Mouse (Mus musculus) lung, embryonic 14.5 days (tissue): ENCODE results near the gene Lcorl. TPM values are rescaled to one million over a fixed set of nuclear protein-coding genes. Genes with fewer than 3 reads are reported as not detected.

Experiments
- ATAC-seq: fragments of 200-750 bp; cut with Nextera tagmentation; 2 replicates; pipeline ENCODE4 v1.8.0; 2017; ENCODE audit warnings: mild to moderate bottlenecking, moderate TSS enrichment, moderate library complexity; ENCODE audit not compliant: insufficient read depth
- DNase-seq: peaks from one replicate; pipeline ENCODE4 v3.0.0-alpha.2; 2015
- H3K27ac ChIP-seq: fragments of 300-500 bp; sonication (generic); 2 replicates; pipeline ENCODE4 v1.5.1; 2014; ENCODE audit warnings: low read depth, mild to moderate bottlenecking, moderate library complexity
- H3K27me3 ChIP-seq: fragments of 300-500 bp; sonication (generic); 2 replicates; pipeline ENCODE4 v1.6.1; 2014; ENCODE audit warnings: low read length, control low read depth; ENCODE audit not compliant: insufficient read depth
- H3K36me3 ChIP-seq: fragments of 300-500 bp; sonication (generic); 2 replicates; pipeline ENCODE4 v1.6.1; 2014; ENCODE audit warnings: control low read depth; ENCODE audit not compliant: insufficient read depth
- H3K4me1 ChIP-seq: fragments of 300-500 bp; sonication (generic); 2 replicates; pipeline ENCODE4 v1.6.1; 2014; ENCODE audit warnings: antibody characterized with exemption, control low read depth; ENCODE audit not compliant: insufficient read depth
- H3K4me2 ChIP-seq: fragments of 300-500 bp; sonication (generic); 2 replicates; pipeline ENCODE4 v1.6.1; 2014; ENCODE audit warnings: mild to moderate bottlenecking
- H3K4me3 ChIP-seq: fragments of 300-500 bp; sonication (generic); 2 replicates; pipeline ENCODE4 v1.5.1; 2014; ENCODE audit warnings: low read depth, low read length
- H3K9ac ChIP-seq: fragments of 300-500 bp; sonication (generic); 2 replicates; pipeline ENCODE4 v1.6.1; 2014
- H3K9me3 ChIP-seq: fragments of 300-500 bp; sonication (generic); 2 replicates; pipeline ENCODE4 v1.6.1; 2016; ENCODE audit warnings: low read depth, low read length, control low read depth
- CTCF ChIP-seq: IDR thresholded peaks from 2 replicates; pipeline ENCODE4 v1.5.1; 2016; ENCODE audit warnings: antibody characterized with exemption, low read depth
- WGBS: fragments of 180-500 bp; shearing (Covaris S2); extraction: QIAGEN DNeasy Blood & Tissue Kit; methylation state at CpG from one replicate; pipeline ENCODE4 v1.1.7; 2014; 5-methylcytosine and 5-hydroxymethylcytosine counted together
- polyA plus RNA-seq: library from polyadenylated mRNA; unstranded; fragments of >200 nt; fragmentation: Nextera tagmentation; extraction: Ambion mirVana; gene quantifications from 2 replicates; pipeline ENCODE4 v1.2.1, GENCODE M21; 2014

Lcorl gene
- polyA plus RNA-seq, 1 experiment from 2014 or later: 46.5 TPM

DNA sequence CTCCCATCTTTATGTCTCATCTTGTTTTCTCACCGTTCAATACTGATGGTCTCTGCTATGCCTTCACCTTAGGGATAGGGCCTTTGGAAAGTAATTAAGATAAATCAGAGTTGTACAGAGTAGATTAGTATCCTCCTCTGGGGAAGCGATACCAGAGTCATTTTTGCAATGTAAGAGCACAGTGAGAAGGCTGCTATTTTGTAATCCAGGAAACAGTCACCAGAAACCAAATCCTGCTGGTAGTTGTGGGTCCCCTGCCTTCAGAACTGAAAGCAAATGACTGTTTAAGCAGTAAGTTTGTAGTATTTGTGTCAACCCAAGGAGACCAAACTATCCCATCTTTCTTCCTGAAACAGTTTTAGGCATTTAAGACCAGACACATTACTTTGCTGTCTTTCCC is 147.8 kb downstream of the Lcorl start:
- H3K27me3 ChIP-seq: no peaks in the 10 kb centered on the region
- peaks cover 25% of the 10 kb centered on the region; the same call in 1 of the 2 replicates for H3K36me3 ChIP-seq
- DNase-seq (no peak), ATAC-seq (no peak)
- no peaks in the 10 kb centered on the region for H3K9me3 ChIP-seq
- H3K27ac ChIP-seq: no peak overlapping the region
- TF ChIP-seq CTCF: no peak
- no peak overlapping the region for H3K9ac ChIP-seq
- H3K4me2 ChIP-seq: no peak overlapping the region
- H3K4me1 ChIP-seq: no peaks in the 10 kb centered on the region
- no peak overlapping the region for H3K4me3 ChIP-seq
- 96% methylated on average over 2 of the region's 2 CpGs for WGBS

GRCm38 (mm10) chr5:45706811-45707210 is 150.6 kb downstream of the Lcorl start:
- Histone ChIP-seq H3K27me3 (no peaks in the 10 kb centered on the region), H3K4me2 (no peak overlapping the region), H3K4me1 (no peaks in the 10 kb centered on the region), H3K36me3 (peaks cover 32% of the 10 kb centered on the region; the same call in 1 of the 2 replicates), H3K9ac (no peak overlapping the region), H3K27ac (no peak overlapping the region), H3K9me3 (no peaks in the 10 kb centered on the region), H3K4me3 (no peak overlapping the region)
- no peak for TF ChIP-seq CTCF
- DNase-seq (no peak), ATAC-seq (no peak)
- WGBS: 93% methylated on average over 2 of the region's 2 CpGs

GRCm38 (mm10) chr5:45691678-45692077 is 165.7 kb downstream of the Lcorl start:
- no peak overlapping the region for H3K4me2 ChIP-seq
- WGBS: 91% methylated on average over 6 of the region's 6 CpGs
- H3K27ac ChIP-seq: no peak overlapping the region
- no peak for ATAC-seq
- no peaks in the 10 kb centered on the region for H3K27me3 ChIP-seq
- DNase-seq: no peak
- H3K4me3 ChIP-seq: no peak overlapping the region
- peaks cover 35% of the 10 kb centered on the region for H3K36me3 ChIP-seq
- no peaks in the 10 kb centered on the region for H3K4me1 ChIP-seq
- no peaks in the 10 kb centered on the region for H3K9me3 ChIP-seq
- TF ChIP-seq CTCF: no peak
- H3K9ac ChIP-seq: no peak overlapping the region

GRCm38 (mm10) chr5:45690802-45691201 is 166.6 kb downstream of the Lcorl start:
- no peak overlapping the region for H3K4me2 ChIP-seq
- 70% methylated on average over 2 of the region's 2 CpGs for WGBS

GRCm38 (mm10) chr5:45689152-45689551 is 168.3 kb downstream of the Lcorl start:
- Histone ChIP-seq H3K9me3 (no peaks in the 10 kb centered on the region), H3K4me3 (no peak overlapping the region), H3K27ac (no peak overlapping the region), H3K9ac (no peak overlapping the region), H3K27me3 (no peaks in the 10 kb centered on the region), H3K4me1 (no peaks in the 10 kb centered on the region), H3K4me2 (no peak overlapping the region), H3K36me3 (peaks cover 38% of the 10 kb centered on the region)
- 86% methylated on average over 4 of the region's 4 CpGs for WGBS
- DNase-seq (no peak), ATAC-seq (no peak)
- no peak for TF ChIP-seq CTCF

More at GRCm38 (mm10) chr5:45690802-45691201, 166.6 kb downstream of the Lcorl start:
- Histone ChIP-seq H3K9me3 (no peaks in the 10 kb centered on the region), H3K27ac (no peak overlapping the region), H3K4me3 (no peak overlapping the region), H3K9ac (no peak overlapping the region), H3K36me3 (peaks cover 30% of the 10 kb centered on the region), H3K4me1 (no peaks in the 10 kb centered on the region), H3K27me3 (no peaks in the 10 kb centered on the region)
- ATAC-seq (no peak), DNase-seq (no peak)
- TF ChIP-seq CTCF: no peak

- Histone ChIP-seq H3K27me3 (no peaks in the 10 kb centered on the region), H3K9ac (no peak overlapping the region), H3K9me3 (no peaks in the 10 kb centered on the region), H3K36me3 (peaks cover 42% of the 10 kb centered on the region), H3K27ac (no peak overlapping the region), H3K4me1 (no peaks in the 10 kb centered on the region), H3K4me2 (no peak overlapping the region), H3K4me3 (no peak overlapping the region)
- TF ChIP-seq CTCF: no peak
- no peak for ATAC-seq
- WGBS: 94% methylated on average over 3 of the region's 3 CpGs
- DNase-seq: no peak
Observed at GRCm38 (mm10) chr5:45686223-45686622, 171.2 kb downstream of the Lcorl start.

- Histone ChIP-seq H3K27ac (no peak overlapping the region), H3K9me3 (no peaks in the 10 kb centered on the region), H3K27me3 (no peaks in the 10 kb centered on the region), H3K4me2 (no peak overlapping the region), H3K4me1 (no peaks in the 10 kb centered on the region), H3K4me3 (no peak overlapping the region), H3K36me3 (peaks cover 49% of the 10 kb centered on the region), H3K9ac (no peak overlapping the region)
- no peak for TF ChIP-seq CTCF
- WGBS: 90% methylated on average over 2 of the region's 2 CpGs
- no peak for ATAC-seq
- DNase-seq: no peak
Observed at GRCm38 (mm10) chr5:45685243-45685642, 172.2 kb downstream of the Lcorl start.

DNA sequence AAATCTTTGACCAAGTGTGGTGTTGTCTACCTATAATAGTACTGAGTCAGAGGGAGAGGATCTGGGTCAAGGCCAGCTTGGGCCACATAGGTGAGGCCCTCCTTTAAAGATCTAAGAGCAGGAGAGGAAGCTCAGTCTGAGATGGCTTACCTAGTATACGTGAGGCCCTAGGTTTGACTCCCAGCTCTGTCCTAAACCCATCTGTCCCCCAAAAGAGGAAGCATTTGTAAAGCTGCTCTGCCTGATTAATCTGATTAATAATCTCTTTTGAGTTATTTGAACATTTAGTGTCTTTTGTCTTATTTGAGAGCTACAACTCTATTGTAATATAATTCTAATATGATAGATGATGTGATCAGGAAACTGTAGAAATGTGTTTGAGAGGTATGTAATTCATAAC is 174.0 kb downstream of the Lcorl start:
- peaks cover 48% of the 10 kb centered on the region for H3K36me3 ChIP-seq
- 100% methylated on average over 1 of the region's 1 CpGs for WGBS

More for the DNA sequence above, 174.0 kb downstream of the Lcorl start:
- Histone ChIP-seq H3K4me2 (no peak overlapping the region), H3K9me3 (no peaks in the 10 kb centered on the region), H3K4me1 (no peaks in the 10 kb centered on the region), H3K4me3 (no peak overlapping the region), H3K27me3 (no peaks in the 10 kb centered on the region), H3K27ac (no peak overlapping the region), H3K9ac (no peak overlapping the region)
- ATAC-seq (no peak), DNase-seq (no peak)
- no peak for TF ChIP-seq CTCF
